Mouse (Mus musculus) left cerebral cortex, postnatal 36 days (tissue): ENCODE data around the gene Fam166b. TPM values are rescaled to one million over a fixed set of nuclear protein-coding genes. Genes with fewer than 3 reads are reported as not detected.

Experiments used
- DNase-seq, 2 experiments: peaks; one replicate each; pipeline ENCODE4 v3.0.0; 2021 to 2022; ENCODE audit warnings: low spot score in 2 of 2, mixed read lengths in 1 of 2
- intact Hi-C: fragments of 180-260 bp; cut with DNase I; formaldehyde crosslinking; loops from one replicate; pipeline ENCODE4 v1.15.1; 2025
- total RNA-seq, 2 experiments: library from RNA; stranded (reverse); gene quantifications; 2 replicates each; pipeline ENCODE4 v1.2.3; 2021

Fam166b gene
- total RNA-seq, 2 experiments from 2014 or later = 0.69 to 1.4 TPM

DNA sequence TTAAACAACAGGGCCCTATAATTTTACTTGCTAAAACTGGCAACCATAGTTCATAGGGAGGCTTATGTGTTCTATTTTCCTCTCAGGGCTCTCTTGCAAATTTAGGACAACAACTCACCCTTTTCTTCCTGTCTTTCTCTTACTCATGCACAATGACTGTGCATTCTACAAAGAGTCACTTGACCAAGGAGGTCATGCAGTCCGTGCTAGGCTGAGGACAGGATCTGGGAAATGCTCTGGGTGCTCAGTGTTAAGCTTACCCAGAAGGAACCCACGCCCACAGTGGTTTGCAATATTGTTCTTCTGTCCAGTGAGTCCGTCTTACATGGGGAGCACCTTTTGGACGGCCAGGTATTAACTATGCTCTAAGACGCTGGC is 44.9 kb downstream of the Fam166b start:
- intact Hi-C loops = loop anchor here (5.0 kb wide), 1 partner anchor 342 kb away; no protein-coding TSS in a partner anchor

GRCm38 (mm10) chr4:43383246-43384082 is 45.5 kb downstream of the Fam166b start:
- intact Hi-C loops = loop anchor here (5.0 kb wide), 1 partner anchor 341 kb away; no protein-coding TSS in a partner anchor
- peak in 1 of 2 experiments; percentile 17 for DNase-seq

More for the DNA sequence above, 44.9 kb downstream of the Fam166b start:
- no peak for DNase-seq

DNA sequence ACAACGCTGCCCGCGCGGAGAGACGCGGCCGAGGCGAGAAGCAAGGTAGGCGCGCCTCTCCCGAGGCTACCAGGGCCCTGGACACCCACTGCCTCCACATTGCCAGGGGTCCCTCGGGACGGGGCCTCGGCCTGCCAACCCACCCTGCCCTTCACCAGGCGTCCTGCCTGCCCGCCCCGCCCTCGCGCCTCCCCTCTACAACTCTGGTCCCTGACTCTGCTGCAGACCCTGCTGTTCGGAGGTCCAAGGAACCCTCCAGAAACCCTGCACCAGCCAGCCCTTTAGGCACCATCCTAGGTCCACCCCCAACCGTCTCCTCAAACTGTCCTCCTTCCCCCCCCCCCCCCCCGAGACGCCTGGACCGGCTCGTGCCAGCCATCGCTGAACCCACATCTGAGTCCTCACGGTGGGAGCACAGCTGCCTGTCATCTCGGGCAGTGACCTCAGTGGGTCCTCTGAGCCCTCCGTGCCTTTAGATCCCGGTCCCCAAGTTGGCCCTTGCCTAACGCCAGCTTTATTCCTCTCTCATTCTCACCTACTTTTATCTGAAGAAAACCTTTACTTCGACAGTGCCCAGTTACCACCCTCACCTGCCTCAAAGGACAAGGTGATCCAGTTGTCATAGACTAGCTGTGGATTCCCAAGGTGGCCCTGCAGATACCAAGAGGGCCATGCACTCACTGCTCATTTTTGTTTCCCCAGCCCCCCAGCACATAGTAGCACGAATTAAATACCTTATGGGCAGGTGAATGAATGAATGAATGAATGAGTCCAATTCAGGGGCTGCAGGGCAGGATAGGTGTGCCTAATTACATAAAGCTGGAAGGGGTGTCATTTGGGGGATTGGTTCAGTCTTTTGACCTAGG is 46.5 kb downstream of the Fam166b start:
- no peak for DNase-seq
- intact Hi-C loops = loop anchor here (1.0 to 5.0 kb wide), 2 partner anchors 37 to 340 kb away; no protein-coding TSS in a partner anchor

DNA sequence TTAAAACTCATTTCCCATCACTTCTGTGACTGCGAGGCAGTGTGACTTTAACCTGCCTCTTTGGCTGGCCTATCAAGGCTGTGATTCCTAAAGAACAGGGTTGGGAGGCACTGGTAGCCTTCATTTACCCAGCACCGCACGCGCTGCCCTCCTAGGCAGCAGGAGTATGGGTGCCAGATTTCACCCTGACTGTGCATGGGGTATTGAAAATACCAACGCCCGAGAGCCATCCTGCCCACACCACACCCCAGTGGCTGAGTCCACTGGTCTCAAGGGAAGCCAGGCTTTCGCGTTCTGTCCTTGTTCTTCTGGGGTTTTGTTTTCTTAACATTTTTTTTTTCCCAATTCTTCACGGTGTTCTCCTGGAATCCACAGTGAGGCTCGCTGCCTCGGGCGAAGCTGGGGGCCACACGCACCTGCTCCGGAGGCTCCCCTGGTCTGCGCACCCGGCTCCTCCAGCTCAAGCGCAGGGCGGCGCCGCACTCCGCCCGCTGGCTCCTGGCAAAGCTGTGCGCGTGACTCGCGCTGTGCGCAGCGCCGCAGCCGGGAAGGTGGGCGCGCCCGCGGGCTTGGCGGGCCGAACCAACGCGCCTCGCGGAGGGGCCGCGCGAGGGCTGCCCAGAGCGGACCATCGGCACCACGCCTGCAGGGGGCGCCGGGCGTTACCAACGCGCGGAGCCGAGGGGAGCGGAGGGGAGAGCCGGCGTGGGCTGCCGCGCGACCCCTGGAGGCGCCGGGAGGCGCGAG is 47.4 kb downstream of the Fam166b start, which contains the start of gene Rusc2:
TSS of gene Rusc2 (plus strand) at position 572 of the 747 bp plus-strand sequence.
- peak; percentile 95 to 98 for DNase-seq
- intact Hi-C loops = loop anchor here (1.0 to 5.0 kb wide), 3 partner anchors 38 to 339 kb away; partner anchors contain the start of gene Atp8b5

- intact Hi-C loops = loop anchor here (2.0 to 5.0 kb wide), 2 partner anchors 114 to 339 kb away; partner anchors contain the start of gene Atp8b5
- peak in 1 of 2 experiments; percentile 25 for DNase-seq
Observed at GRCm38 (mm10) chr4:43380951-43381350, 48.0 kb downstream of the Fam166b start.

- intact Hi-C loops = no loop called here
- DNase-seq = no peak
Observed at GRCm38 (mm10) chr4:43379601-43380000, 49.3 kb downstream of the Fam166b start.

Other genes with a start within 250 kb of the Fam166b start
- under 1 TPM in 1 of 2 experiments, not detected in 1; 0.20 TPM for gene Atp8b5, start 162.0 kb downstream of the Fam166b start, total RNA-seq
- gene Rusc2, start 47.2 kb downstream of the Fam166b start, total RNA-seq = 100 to 1,000 TPM; 135 TPM
- 10 to 100 TPM; 87.8 to 92.9 TPM for gene Tesk1, start 12.8 kb upstream of the Fam166b start, total RNA-seq
- 1 to 10 TPM in 1 of 2 experiments, under 1 TPM in 1; 0.59 to 1.2 TPM for gene Cd72, start 25.5 kb upstream of the Fam166b start, total RNA-seq
- not detected for gene Sit1, start 54.6 kb upstream of the Fam166b start, total RNA-seq
- gene Ccdc107, start 63.8 kb upstream of the Fam166b start, total RNA-seq = 10 to 100 TPM; 25.5 to 25.9 TPM
- under 1 TPM; 0.70 to 0.79 TPM for gene Arhgef39, start 70.6 kb upstream of the Fam166b start, total RNA-seq
- gene Car9, start 77.8 kb upstream of the Fam166b start, total RNA-seq = 1 to 10 TPM in 1 of 2 experiments, under 1 TPM in 1; 0.54 to 1.1 TPM
- 10 to 100 TPM in 1 of 2 experiments, 1 to 10 TPM in 1; 8.7 to 10.0 TPM for gene Tpm2, start 94.6 kb upstream of the Fam166b start, total RNA-seq
- gene Creb3, start 133.2 kb upstream of the Fam166b start, total RNA-seq = 10 to 100 TPM; 74.4 to 84.8 TPM
- 10 to 100 TPM; 43.0 to 45.4 TPM for gene Tln1, start 133.6 kb upstream of the Fam166b start, total RNA-seq
- 10 to 100 TPM; 42.3 to 55.8 TPM for gene Rgp1, start 149.6 kb upstream of the Fam166b start, total RNA-seq
- 10 to 100 TPM; 64.9 to 71.9 TPM for gene Gba2, start 149.7 kb upstream of the Fam166b start, total RNA-seq
- not detected for gene Msmp, start 155.4 kb upstream of the Fam166b start, total RNA-seq
- gene Npr2, start 202.8 kb upstream of the Fam166b start, total RNA-seq = 10 to 100 TPM; 46.4 to 62.2 TPM
- gene Spag8, start 224.5 kb upstream of the Fam166b start, total RNA-seq = 1 to 10 TPM in 1 of 2 experiments, under 1 TPM in 1; 0.91 to 1.1 TPM
- gene Hint2, start 227.3 kb upstream of the Fam166b start, total RNA-seq = 10 to 100 TPM; 31.4 to 39.5 TPM
- gene Tmem8b, start 239.8 kb upstream of the Fam166b start, total RNA-seq = 10 to 100 TPM; 65.1 to 67.9 TPM
- 1 to 10 TPM; 2.1 to 2.3 TPM for gene Fam221b, start 240.0 kb upstream of the Fam166b start, total RNA-seq